Mouse (Mus musculus) gastrocnemius, postnatal 14 days (tissue): ENCODE data around the gene Slc38a8. TPM values are rescaled to one million over a fixed set of nuclear protein-coding genes. Genes with fewer than 3 reads are reported as not detected.

ENCODE experiments used
- DNase-seq: peaks from one replicate; pipeline ENCODE4 v3.0.0; 2021; ENCODE audit warnings: mixed read lengths
- intact Hi-C: fragments of 180-260 bp; cut with DNase I; formaldehyde crosslinking; loops from one replicate; pipeline ENCODE4 v1.15.1; 2025; ENCODE audit warnings: low total_unique reads
- long read RNA-seq, 2 experiments: library from polyadenylated mRNA; stranded (forward); transcript quantifications; one replicate each; pipeline ENCODE4 v2.0.0; 2021
- total RNA-seq, 2 experiments: library from RNA; stranded (reverse); gene quantifications; 2 replicates each; pipeline ENCODE4 v1.2.3; 2021

The Slc38a8 gene
- total RNA-seq: not detected
- long read RNA-seq, experiment 1: 0 reads
- long read RNA-seq, experiment 2: 0 reads

GRCm38 (mm10) chr8:119501598-119501997 is at the start of gene Slc38a8:
Gene Slc38a8 (minus strand): TSS chr8:119501698.
- intact Hi-C loops: no loop called here
- DNase-seq: no peak

GRCm38 (mm10) chr8:119548560-119549113 is 47.1 kb upstream of the Slc38a8 start:
- DNase-seq: no peak
- intact Hi-C loops: no loop called here

- DNase-seq: no peak
Observed at GRCm38 (mm10) chr8:119547019-119547691, 45.7 kb upstream of the Slc38a8 start.

GRCm38 (mm10) chr8:119545791-119546190 is 44.3 kb upstream of the Slc38a8 start:
- no peak for DNase-seq
- intact Hi-C loops: no loop called here

More at GRCm38 (mm10) chr8:119547019-119547691, 45.7 kb upstream of the Slc38a8 start:
- intact Hi-C loops: no loop called here

- intact Hi-C loops: no loop called here
- no peak for DNase-seq
Observed at GRCm38 (mm10) chr8:119545180-119545579, 43.7 kb upstream of the Slc38a8 start.

GRCm38 (mm10) chr8:119544606-119545005 is 43.1 kb upstream of the Slc38a8 start:
- intact Hi-C loops: no loop called here
- DNase-seq: no peak

GRCm38 (mm10) chr8:119531973-119532372 is 30.5 kb upstream of the Slc38a8 start:
- intact Hi-C loops: no loop called here
- DNase-seq: no peak

- intact Hi-C loops: no loop called here
- DNase-seq: no peak
Observed at GRCm38 (mm10) chr8:119531397-119531796, 29.9 kb upstream of the Slc38a8 start.

GRCm38 (mm10) chr8:119530937-119531336 is 29.4 kb upstream of the Slc38a8 start:
- intact Hi-C loops: no loop called here
- DNase-seq: no peak

- intact Hi-C loops: no loop called here
- no peak for DNase-seq
Observed at GRCm38 (mm10) chr8:119528762-119529161, 27.3 kb upstream of the Slc38a8 start.

GRCm38 (mm10) chr8:119520102-119520501 is 18.6 kb upstream of the Slc38a8 start:
- intact Hi-C loops: no loop called here
- no peak for DNase-seq

- intact Hi-C loops: no loop called here
- DNase-seq: no peak
Observed at GRCm38 (mm10) chr8:119516674-119517073, 15.2 kb upstream of the Slc38a8 start.

GRCm38 (mm10) chr8:119515767-119516166 is 14.3 kb upstream of the Slc38a8 start:
- intact Hi-C loops: no loop called here

GRCm38 (mm10) chr8:119514940-119515339 is 13.4 kb upstream of the Slc38a8 start:
- intact Hi-C loops: no loop called here
- no peak for DNase-seq

More at GRCm38 (mm10) chr8:119515767-119516166, 14.3 kb upstream of the Slc38a8 start:
- no peak for DNase-seq

GRCm38 (mm10) chr8:119513405-119513804 is 11.9 kb upstream of the Slc38a8 start:
- no peak for DNase-seq
- intact Hi-C loops: no loop called here

GRCm38 (mm10) chr8:119511722-119512121 is 10.2 kb upstream of the Slc38a8 start:
- DNase-seq: no peak
- intact Hi-C loops: no loop called here

- DNase-seq: no peak
- intact Hi-C loops: no loop called here
Observed at GRCm38 (mm10) chr8:119510471-119510870, 9.0 kb upstream of the Slc38a8 start.

- intact Hi-C loops: no loop called here
- no peak for DNase-seq
Observed at GRCm38 (mm10) chr8:119506106-119506505, 4.6 kb upstream of the Slc38a8 start.

- intact Hi-C loops: no loop called here
- no peak for DNase-seq
Observed at GRCm38 (mm10) chr8:119505488-119505887, 4.0 kb upstream of the Slc38a8 start.

- no peak for DNase-seq
- intact Hi-C loops: no loop called here
Observed at GRCm38 (mm10) chr8:119503191-119503767, 1.8 kb upstream of the Slc38a8 start.

- no peak for DNase-seq
- intact Hi-C loops: no loop called here
Observed at GRCm38 (mm10) chr8:119502111-119502510, 613 bp upstream of the Slc38a8 start.
